Mouse (Mus musculus) telencephalon, adult 2 months (tissue): ENCODE measurements around the gene Hoxb9.

Source experiments
- DNase-seq: peaks from one replicate; pipeline ENCODE4 v3.0.0-alpha.2; 2011; ENCODE audit warnings: low read depth, low spot score

The Hoxb9 gene

GRCm38 (mm10) chr11:96284774-96285734, 13.8 kb downstream of the Hoxb9 start:
- DNase-seq: no peak

GRCm38 (mm10) chr11:96285771-96286738, 14.8 kb downstream of the Hoxb9 start, which contains the start of gene Hoxb7:
Hoxb7 (plus strand) TSS chr11:96286623.
- no peak for DNase-seq

GRCm38 (mm10) chr11:96286739-96287385, 15.6 kb downstream of the Hoxb9 start:
- DNase-seq: no peak

DNA sequence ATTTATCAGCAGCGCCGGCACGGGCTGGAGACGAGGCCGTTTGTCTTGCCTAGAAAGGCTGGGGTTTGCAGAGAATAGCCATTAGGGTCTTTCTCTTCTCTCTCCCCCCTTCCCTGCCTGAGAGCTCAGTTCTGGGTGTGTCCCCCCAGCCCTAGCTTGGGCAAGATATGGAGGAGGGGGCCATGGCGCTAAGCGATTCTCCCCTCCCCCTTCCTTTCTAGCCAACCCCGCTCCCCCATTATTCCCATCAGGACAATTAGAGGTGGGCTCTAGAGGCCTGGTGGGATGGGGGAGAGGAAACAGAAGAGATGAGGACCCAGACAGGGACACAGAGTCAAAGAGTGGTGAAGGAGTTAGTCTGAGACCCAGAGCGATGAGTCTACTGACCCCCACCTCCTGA, 16.2 kb downstream of the Hoxb9 start:
- DNase-seq: no peak

GRCm38 (mm10) chr11:96288455-96289221, 17.4 kb downstream of the Hoxb9 start:
- no peak for DNase-seq

- DNase-seq: no peak
These were observed 18.0 kb downstream of the Hoxb9 start for GRCm38 (mm10) chr11:96289293-96289692.

- DNase-seq: no peak
These were observed 18.6 kb downstream of the Hoxb9 start for GRCm38 (mm10) chr11:96289837-96290236.

- DNase-seq: no peak
These were observed 19.6 kb downstream of the Hoxb9 start for GRCm38 (mm10) chr11:96290705-96291355.

DNA sequence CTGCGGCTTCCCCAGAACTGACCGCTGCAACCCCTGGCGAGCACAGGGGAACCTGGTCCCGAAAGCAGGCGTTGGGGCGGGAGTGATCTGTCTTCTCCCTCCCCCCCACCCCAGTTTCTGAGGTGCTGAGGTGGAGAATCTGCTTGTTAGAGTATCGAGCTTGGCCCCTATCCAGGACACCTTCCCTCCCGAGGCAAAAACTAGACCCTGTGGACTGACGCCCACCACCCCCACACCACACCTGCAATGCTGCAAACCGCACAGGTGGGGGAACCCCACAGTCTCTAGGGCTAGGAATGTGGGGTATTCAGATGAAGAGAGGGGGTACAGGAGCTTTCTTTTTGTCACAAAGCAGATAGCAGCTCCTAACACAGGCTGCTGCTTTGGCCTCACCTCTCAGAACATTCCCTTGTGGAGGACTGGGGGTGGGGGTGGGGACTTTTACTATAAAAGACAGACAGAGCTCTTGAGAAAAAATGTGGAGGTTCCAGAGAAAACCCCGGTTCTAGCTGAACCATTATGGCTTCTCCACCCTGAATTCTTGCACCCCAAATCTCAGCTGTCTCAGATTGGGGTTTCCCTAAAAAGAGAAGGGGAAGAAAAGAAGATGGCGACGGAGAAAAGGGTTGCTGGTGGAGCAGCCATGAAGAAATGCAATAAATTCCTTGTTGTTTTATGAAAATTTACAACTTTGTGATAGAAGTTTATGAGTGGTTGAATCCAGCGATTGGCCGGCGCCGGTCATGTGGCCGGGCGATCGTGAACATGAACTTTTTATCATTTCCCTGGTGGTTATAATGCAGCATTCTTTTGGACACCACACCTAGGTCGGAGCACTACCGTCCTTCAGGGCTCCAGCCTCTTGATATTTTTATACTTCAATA, 20.7 kb downstream of the Hoxb9 start, which contains the start of gene Hoxb6:
TSS of gene Hoxb6 (plus strand) at position 796 of the 884 bp plus-strand sequence.
- no peak for DNase-seq

DNA sequence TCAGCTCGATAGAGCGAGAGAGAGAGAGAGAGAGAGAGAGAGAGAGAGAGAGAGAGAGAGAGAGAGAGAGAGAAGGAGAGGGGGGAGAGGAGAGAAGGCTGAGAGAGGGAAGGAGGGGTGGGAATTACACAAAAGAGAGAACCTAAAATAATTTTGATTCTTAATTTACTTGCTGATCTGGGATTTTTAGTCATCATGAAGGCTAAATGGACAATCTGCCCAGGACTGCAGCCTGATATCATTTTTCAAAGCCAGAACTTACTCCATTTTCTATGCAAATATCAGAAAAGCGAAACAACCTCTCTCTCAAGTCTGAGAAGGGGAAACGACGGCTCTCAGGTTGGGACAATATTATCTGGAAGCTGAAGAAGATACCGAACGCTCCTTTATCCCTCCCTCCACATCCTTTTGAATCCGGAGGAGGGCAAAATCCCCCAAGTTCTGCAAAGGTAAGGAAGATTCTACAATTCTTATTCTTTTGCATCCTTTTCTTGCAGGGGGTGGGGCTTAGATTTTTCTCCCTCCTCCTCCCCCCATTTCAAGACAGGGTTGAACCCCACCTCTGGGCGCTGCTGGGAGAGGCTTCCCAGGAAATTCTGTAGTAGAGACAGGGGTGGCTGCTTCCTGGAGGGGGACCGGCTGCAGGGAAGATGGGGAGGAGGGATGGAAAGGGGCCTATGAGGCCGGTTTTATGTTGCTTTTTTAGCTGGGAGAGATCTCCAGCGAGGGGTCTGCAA, 21.5 kb downstream of the Hoxb9 start:
- DNase-seq: no peak

- no peak for DNase-seq
These were observed 22.2 kb downstream of the Hoxb9 start for GRCm38 (mm10) chr11:96293302-96293921.

- DNase-seq: no peak
These were observed 23.2 kb downstream of the Hoxb9 start for GRCm38 (mm10) chr11:96294245-96295091.

DNA sequence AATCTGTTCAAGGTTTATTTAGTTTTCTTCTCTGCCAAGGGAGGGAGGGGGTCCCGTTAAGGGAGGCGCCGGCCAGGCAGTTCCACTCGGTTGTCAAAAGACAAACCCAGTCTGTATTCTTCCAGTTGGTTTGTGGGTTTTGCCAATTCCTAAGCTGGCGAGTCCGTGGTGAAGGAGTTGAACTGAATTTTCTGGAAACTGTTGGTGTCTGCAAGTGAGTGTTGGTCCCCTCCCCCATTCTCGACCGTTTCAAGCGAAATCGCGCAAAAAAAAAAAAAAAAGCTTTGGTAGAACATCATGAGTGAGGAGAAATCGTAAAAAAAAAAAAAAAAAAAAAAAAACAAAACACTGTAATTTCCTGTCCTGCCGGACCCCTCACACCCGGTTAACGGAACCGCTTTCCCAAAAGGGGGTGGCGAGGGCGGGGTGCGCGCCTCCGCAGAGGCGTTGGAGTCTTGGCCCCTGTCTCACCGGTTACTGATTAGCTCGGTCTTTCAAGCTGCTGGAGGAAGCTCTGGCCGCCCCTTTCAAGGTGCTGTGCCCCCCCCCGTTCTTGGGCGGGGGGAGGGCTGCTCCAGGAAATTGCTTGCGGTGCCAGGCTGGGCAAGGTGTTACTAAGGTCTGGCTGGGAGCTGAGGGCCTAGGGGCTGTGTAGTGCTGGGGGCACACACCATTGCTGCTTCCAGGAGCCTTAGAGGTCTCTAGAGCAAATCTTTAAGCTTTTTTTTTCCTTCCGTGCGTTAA, 24.0 kb downstream of the Hoxb9 start:
- DNase-seq: no peak

- no peak for DNase-seq
These were observed 25.7 kb downstream of the Hoxb9 start for GRCm38 (mm10) chr11:96296997-96297396.

GRCm38 (mm10) chr11:96297428-96297827, 26.2 kb downstream of the Hoxb9 start:
- DNase-seq: no peak

- DNase-seq: no peak
These were observed 26.8 kb downstream of the Hoxb9 start for GRCm38 (mm10) chr11:96297968-96298635.
